Mouse (Mus musculus) thymus, adult 2 months (tissue): ENCODE results near the gene Cyp2w1. TPM values are rescaled to one million over a fixed set of nuclear protein-coding genes. Genes with fewer than 3 reads are reported as not detected.
A peak's percentile ranks its signal among the peaks of the same experiment; 100 is the strongest.

ENCODE experiments used
- DNase-seq: peaks from one replicate; pipeline ENCODE4 v3.0.0; 2021
- H3K27ac ChIP-seq: fragments of 200-500 bp; 2 replicates; pipeline ENCODE4 v1.5.1; 2012; ENCODE audit warnings: low read length, control low read depth; ENCODE audit not compliant: control insufficient read depth, insufficient read depth
- H3K27me3 ChIP-seq: fragments of 200-500 bp; 2 replicates; pipeline ENCODE4 v1.6.1; 2012; ENCODE audit warnings: mild to moderate bottlenecking, low read length, moderate library complexity, mixed read lengths; ENCODE audit not compliant: control insufficient read depth, insufficient read depth
- H3K36me3 ChIP-seq: fragments of 200-500 bp; 2 replicates; pipeline ENCODE4 v1.6.1; 2012; ENCODE audit warnings: mild to moderate bottlenecking, low read length, moderate library complexity; ENCODE audit not compliant: control insufficient read depth, insufficient read depth
- H3K4me1 ChIP-seq: fragments of 200-500 bp; replicated peaks from 2 replicates; pipeline ENCODE4 v1.6.1; 2012; ENCODE audit warnings: low read length; ENCODE audit not compliant: control insufficient read depth, insufficient read depth
- H3K4me3 ChIP-seq: fragments of 200-500 bp; 2 replicates; pipeline ENCODE4 v1.5.1; 2012; ENCODE audit warnings: mild to moderate bottlenecking, low read length, control low read depth, moderate library complexity; ENCODE audit not compliant: control insufficient read depth, insufficient read depth
- CTCF ChIP-seq: fragments of 200-500 bp; IDR thresholded peaks from 2 replicates; pipeline ENCODE4 v1.5.1; 2012; ENCODE audit warnings: mild to moderate bottlenecking, control low read depth, low read length, moderate library complexity, borderline replicate concordance; ENCODE audit not compliant: control insufficient read depth, poor library complexity, insufficient read depth; ENCODE audit errors: extremely low read depth
- POLR2A ChIP-seq: fragments of 200-500 bp; IDR thresholded peaks from 2 replicates; pipeline ENCODE4 v1.6.1; 2012; ENCODE audit warnings: mild to moderate bottlenecking, low read length, control low read depth, moderate library complexity; ENCODE audit not compliant: control insufficient read depth, poor library complexity, insufficient read depth; ENCODE audit errors: extremely low read depth
- WGBS: fragments of 180-500 bp; shearing (Covaris S2); methylation state at CpG from one replicate; pipeline ENCODE4 v1.1.7; 2018; 5-methylcytosine and 5-hydroxymethylcytosine counted together
- polyA plus RNA-seq: library from polyadenylated mRNA; depleted of rRNA; stranded (reverse); fragments of >200 nt; gene quantifications from 2 replicates; pipeline ENCODE4 v1.2.3, GENCODE M21; 2012

Gene Cyp2w1
- polyA plus RNA-seq, 1 experiment, result 0.20 TPM

DNA sequence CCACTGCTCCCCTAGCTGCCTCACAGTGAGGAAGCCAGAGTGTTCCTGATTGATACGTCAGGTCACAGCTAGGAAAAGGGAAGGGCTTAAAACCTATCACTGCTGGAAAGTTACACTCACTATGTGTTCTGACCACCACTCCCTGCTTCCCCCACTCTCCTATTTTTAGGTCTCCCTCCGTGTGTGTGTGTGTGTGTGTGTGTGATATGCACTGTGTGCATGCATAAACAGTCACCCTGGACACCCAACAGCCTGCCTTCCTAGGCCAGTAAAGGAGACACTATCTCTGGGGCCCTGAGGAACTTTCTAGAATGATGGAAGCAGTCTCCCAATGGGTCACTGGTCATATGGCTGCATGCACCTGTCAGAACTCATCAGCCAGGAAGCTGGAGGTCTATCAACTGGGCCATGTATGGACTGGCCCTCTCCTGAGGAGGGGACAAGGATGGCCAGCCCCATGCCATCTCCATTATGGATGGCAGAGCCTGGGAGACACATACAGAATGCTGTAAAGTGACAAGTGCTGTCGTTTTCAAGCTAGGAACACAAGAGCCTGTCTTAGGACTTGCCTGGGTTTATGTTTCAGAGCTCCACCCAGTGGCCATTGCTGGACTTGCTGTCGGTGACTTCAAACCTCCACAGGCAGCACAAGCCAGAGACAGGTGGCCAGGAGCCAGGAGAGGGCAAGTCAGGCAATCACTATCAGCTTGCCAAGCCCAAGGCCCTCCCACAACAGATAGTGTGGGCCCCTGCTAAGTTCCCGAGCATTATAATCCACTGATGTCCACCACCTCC is 45.7 kb downstream of the Cyp2w1 start:
- peaks cover 18% of the 10 kb centered on the region for H3K4me1 ChIP-seq
- H3K36me3 ChIP-seq, result peaks cover 4% of the 10 kb centered on the region; the same call in 1 of the 2 replicates
- no peaks in the 10 kb centered on the region for H3K27me3 ChIP-seq
- TF ChIP-seq POLR2A (no peak), CTCF (peak; percentile 81; the same call in 1 of the 2 replicates)
- peak; percentile 89 for DNase-seq
- 37% methylated on average over 5 of the region's 5 CpGs for WGBS
- no peak overlapping the region for H3K27ac ChIP-seq
- H3K4me3 ChIP-seq, result no peak overlapping the region

DNA sequence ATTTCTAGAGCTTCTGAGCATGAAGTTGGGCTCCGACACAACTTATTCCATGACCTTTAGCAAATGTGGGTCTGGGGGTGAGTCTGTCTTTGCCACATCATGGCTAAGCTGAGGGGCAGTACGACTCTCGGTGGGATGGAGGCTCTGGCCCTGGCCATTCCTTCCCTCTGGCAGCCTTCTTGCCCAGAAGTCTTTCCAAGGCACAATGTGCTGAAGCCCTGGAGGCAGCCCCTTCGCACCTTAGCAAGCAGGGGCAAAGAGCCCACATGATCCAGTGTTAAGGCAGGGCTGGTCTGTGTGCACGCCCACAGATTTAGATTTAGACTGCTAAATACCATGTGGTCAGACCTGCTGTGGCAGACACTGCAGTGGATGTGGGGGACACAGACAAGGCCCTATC is 46.4 kb downstream of the Cyp2w1 start:
- TF ChIP-seq POLR2A (no peak), CTCF (no peak)
- DNase-seq, result no peak
- Histone ChIP-seq H3K27ac (no peak overlapping the region), H3K27me3 (no peaks in the 10 kb centered on the region), H3K36me3 (no peaks in the 10 kb centered on the region), H3K4me3 (no peak overlapping the region), H3K4me1 (peaks cover 23% of the 10 kb centered on the region)
- 95% methylated on average over 5 of the region's 5 CpGs for WGBS

DNA sequence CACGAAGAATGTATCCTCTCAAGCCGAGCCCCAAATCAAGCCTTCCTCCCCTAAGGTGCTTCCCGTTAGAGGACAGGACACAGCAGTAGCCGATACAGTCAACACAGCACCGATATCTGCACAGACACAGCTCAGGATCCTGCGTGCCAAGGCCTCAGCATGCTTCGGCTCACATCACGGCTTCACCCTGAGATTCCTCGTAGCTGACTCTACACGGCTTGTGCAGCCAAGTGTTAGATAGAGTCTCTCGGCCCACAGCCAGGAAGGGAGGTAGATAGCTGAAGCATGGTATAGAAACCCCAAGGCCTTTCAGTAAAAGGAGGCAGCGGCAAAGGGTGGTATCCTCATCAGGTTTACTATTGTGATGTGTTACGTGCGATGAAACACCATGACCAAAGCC is 47.6 kb downstream of the Cyp2w1 start:
- Histone ChIP-seq H3K4me3 (no peak overlapping the region), H3K27me3 (no peaks in the 10 kb centered on the region), H3K36me3 (no peaks in the 10 kb centered on the region), H3K27ac (no peak overlapping the region), H3K4me1 (peaks cover 21% of the 10 kb centered on the region)
- 97% methylated on average over 14 of the region's 14 CpGs for WGBS
- DNase-seq, result no peak
- TF ChIP-seq CTCF (no peak), POLR2A (no peak)

DNA sequence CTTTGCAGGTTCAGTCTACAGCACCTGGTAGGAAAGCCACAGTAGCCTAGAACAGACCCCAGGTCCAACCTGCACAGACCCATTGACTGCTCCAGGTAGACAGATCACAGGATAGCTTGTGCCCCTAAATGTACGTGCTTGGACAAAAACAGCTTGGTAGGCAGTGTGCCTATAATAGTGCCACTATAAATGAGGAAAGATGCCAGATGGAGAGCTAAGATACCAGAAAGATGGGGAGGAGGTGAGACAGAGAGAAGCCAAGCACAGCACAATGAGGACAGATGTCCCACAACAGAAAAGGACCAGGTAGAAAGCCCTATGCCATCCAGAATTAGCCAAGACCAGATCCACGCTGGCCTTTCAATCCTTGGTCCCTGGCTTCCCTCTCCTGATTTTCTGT is 49.7 kb downstream of the Cyp2w1 start:
- H3K4me3 ChIP-seq, result no peak overlapping the region
- WGBS, result 97% methylated on average over 2 of the region's 2 CpGs
- no peak overlapping the region for H3K27ac ChIP-seq
- DNase-seq, result no peak
- H3K36me3 ChIP-seq, result no peaks in the 10 kb centered on the region
- H3K27me3 ChIP-seq, result no peaks in the 10 kb centered on the region
- TF ChIP-seq CTCF (no peak), POLR2A (no peak)
- H3K4me1 ChIP-seq, result peaks cover 23% of the 10 kb centered on the region

DNA sequence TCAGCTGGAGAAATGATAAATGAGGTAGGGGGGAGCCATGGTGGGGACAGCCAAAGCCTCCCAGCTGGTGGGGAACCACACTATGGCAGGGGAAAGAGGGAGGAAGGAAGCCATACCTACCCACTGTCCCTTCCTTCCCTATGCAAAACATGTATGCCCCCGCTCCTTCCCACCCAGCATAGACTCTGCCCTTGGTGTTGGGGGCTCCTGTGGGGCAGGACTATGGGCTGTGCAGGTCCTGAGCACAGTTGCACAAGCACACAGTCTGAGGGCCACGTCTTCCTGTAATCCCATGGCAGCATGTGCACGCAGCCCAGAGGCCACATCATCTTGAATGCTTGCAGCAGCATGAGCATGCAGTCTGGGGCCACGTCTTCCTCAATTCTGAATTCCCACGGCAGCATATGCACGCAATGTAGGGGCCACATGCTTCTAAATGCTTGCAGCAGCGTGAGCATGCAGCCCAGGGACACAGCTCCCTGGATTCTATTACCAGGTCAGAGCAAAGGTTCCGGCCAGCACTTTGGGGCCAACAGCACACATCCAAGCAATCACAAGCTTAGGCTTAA is 51.4 kb downstream of the Cyp2w1 start:
- Histone ChIP-seq H3K4me3 (no peak overlapping the region), H3K27me3 (no peaks in the 10 kb centered on the region), H3K4me1 (peaks cover 33% of the 10 kb centered on the region), H3K27ac (no peak overlapping the region), H3K36me3 (no peaks in the 10 kb centered on the region)
- TF ChIP-seq POLR2A, result no peak
- no peak for TF ChIP-seq CTCF
- WGBS, result 55% methylated on average over 8 of the region's 8 CpGs
- no peak for DNase-seq

DNA sequence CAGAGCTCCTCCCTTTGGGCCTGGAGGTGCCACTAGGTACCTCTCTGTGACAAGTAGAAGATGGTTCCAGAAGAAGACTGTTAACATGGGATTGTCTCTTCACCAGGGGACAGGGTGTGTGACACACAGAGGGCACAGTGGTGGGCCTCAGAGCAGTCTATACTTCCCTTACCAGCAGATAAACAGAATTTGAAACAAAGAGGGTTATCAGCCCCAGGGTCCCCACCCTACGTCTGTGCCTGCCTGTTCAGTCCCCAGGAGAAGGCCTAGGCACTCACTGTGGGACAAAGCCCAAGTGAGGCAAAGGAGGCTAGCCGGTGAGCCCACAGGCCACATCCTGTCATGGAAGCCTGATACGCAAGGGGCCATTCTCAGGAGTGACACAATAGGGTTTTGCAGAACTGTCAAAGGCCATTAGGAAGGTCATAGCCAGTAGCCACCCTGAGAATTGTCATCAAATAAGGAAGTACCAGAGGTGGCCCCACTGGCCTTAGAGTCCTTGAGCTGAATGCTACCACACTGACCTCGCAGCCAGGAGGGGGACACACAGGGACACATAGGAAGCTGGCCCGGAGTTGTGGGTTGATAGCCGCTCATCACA is 52.5 kb downstream of the Cyp2w1 start, which contains the start of gene C130050O18Rik:
TSS of gene C130050O18Rik (plus strand) at position 480 of the 601 bp plus-strand sequence.
- Histone ChIP-seq H3K4me3 (no peak within 1 kb of the TSS), H3K36me3 (no peaks in the 10 kb centered on the region), H3K27me3 (no peaks in the 10 kb centered on the region), H3K4me1 (peaks cover 33% of the 10 kb centered on the region), H3K27ac (no peak within 1 kb of the TSS)
- no peak for DNase-seq
- 51% methylated on average over 6 of the region's 6 CpGs for WGBS
- TF ChIP-seq CTCF, result no peak
